Mouse (Mus musculus): ENCODE data around the gene Slc22a5.

Slc22a5 gene

GRCm38 (mm10) chr11:53841514-53841913 is 49.9 kb downstream of the Slc22a5 start:
- no peak for DNase-seq (ENCODE audit: low read depth, low spot score)

GRCm38 (mm10) chr11:53839663-53840642 is 51.5 kb downstream of the Slc22a5 start:
- peak; percentile 77 for DNase-seq (ENCODE audit: low read depth, low spot score)

GRCm38 (mm10) chr11:53839147-53839546 is 52.3 kb downstream of the Slc22a5 start:
- peak; percentile 91 for DNase-seq (ENCODE audit: low read depth, low spot score)

- DNase-seq (ENCODE audit: low read depth, low spot score): no peak
Observed at GRCm38 (mm10) chr11:53837731-53838130, 53.7 kb downstream of the Slc22a5 start.

- peak; percentile 62 for DNase-seq (ENCODE audit: low read depth, low spot score)
Observed at GRCm38 (mm10) chr11:53835379-53836010, 56.0 kb downstream of the Slc22a5 start.

GRCm38 (mm10) chr11:53825409-53825808 is 66.1 kb downstream of the Slc22a5 start:
- peak; percentile 43 for DNase-seq (ENCODE audit: low read depth, low spot score)

- DNase-seq (ENCODE audit: low read depth, low spot score): peak; percentile 42
Observed at GRCm38 (mm10) chr11:53821945-53822338, 69.5 kb downstream of the Slc22a5 start.

- no peak for DNase-seq (ENCODE audit: low read depth, low spot score)
Observed at GRCm38 (mm10) chr11:53821230-53821944, 70.1 kb downstream of the Slc22a5 start.

GRCm38 (mm10) chr11:53820516-53821170 is 70.8 kb downstream of the Slc22a5 start:
- peak; percentile 89 for DNase-seq (ENCODE audit: low read depth, low spot score)

- DNase-seq (ENCODE audit: low read depth, low spot score): no peak
Observed at GRCm38 (mm10) chr11:53819511-53819910, 71.9 kb downstream of the Slc22a5 start.

GRCm38 (mm10) chr11:53818794-53819193 is 72.7 kb downstream of the Slc22a5 start:
- DNase-seq (ENCODE audit: low read depth, low spot score): no peak

GRCm38 (mm10) chr11:53816841-53817375 is 74.6 kb downstream of the Slc22a5 start:
- no peak for DNase-seq (ENCODE audit: low read depth, low spot score)

- DNase-seq (ENCODE audit: low read depth, low spot score): peak; percentile 24
Observed at GRCm38 (mm10) chr11:53814810-53815209, 76.7 kb downstream of the Slc22a5 start.

Data from A20 (cell line).